Mouse (Mus musculus): Measurements from ENCODE around the gene Egfl7. TPM values are rescaled to one million over a fixed set of nuclear protein-coding genes. Genes with fewer than 3 reads are reported as not detected.

Egfl7 gene
- polyA plus RNA-seq, 1 experiment from 2014 or later: 75.7 TPM

DNA sequence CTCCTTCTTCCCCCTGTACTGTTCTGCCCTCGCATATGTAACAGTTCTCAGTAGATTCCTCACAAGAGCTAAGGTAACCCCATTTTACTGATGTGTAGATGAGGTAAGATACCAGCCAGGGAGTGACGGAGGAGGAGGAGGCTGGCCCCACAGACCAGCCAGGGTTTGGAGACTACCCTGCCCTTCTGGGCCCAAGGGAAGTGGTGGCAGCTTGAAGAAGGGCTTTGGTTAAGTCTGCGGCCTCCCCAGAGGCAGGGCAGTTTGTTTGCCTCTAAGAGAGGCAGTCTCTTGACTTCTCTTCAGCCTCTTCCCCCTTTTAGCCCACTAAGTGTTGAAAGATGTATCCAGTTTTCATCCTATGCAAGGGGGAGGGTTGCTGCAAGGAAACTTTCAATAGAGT is 26.8 kb downstream of the Egfl7 start:
- Histone ChIP-seq H3K4me3 (ENCODE audit: low read depth, low read length) (no peak overlapping the region), H3K4me2 (ENCODE audit: low read depth) (no peak overlapping the region), H3K27me3 (ENCODE audit: control insufficient read depth, insufficient read depth, low read length) (peaks cover 22% of the 10 kb centered on the region), H3K9ac (ENCODE audit: low read length) (no peak overlapping the region), H3K4me1 (ENCODE audit: control insufficient read depth, insufficient read depth, low read length) (peaks cover 7% of the 10 kb centered on the region; the same call in 1 of the 2 replicates), H3K9me3 (ENCODE audit: control insufficient read depth, low read length) (no peaks in the 10 kb centered on the region), H3K36me3 (ENCODE audit: control insufficient read depth, insufficient read depth, low read length) (no peaks in the 10 kb centered on the region), H3K27ac (ENCODE audit: low read depth, low read length) (no peak overlapping the region)
- no peak for DNase-seq (ENCODE audit: low spot score)
- WGBS: 80% methylated on average over 3 of the region's 3 CpGs
- ATAC-seq (ENCODE audit: insufficient read depth, low FRiP score, low TSS enrichment): no peak

DNA sequence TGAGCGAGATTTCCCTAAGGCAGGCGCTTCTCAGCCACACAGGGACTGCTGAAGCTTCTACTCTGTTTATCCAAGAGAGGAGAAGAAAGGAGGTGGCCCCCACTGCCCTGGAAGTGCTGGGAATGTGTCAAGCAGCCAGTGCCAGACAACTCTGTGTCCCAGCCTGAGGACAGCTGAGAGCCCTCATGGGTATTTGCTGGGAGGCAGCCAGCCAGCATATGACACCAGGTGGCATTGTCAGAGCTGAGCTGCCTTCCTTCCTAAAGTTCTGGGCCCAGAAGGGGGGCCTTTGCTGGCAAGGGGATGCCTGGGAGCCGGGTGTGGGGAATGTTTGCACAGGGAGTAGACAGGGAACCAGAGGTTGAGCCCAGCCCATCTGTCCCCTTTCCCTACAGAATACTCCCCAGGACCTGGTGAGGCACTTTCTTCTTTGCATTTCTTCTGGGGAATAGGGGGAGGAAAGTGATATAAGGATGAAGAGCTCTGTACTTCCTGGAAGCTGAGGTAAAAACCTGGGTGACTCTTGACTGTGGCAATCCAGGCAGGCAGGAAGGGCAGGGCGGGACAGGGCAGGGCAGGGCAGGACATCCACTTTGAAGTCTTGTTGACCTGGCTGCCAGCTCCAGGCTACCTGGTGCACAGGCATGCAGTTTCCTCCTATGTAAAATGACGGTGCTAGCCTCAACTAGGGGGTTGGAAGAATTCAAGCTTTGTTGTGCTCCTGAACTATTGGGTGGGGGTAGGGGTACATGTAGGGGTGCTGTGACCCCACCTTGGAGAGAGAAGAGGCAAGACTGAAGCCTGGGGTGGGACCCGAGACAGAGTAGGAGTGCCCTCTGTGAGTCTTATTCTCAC is 27.5 kb downstream of the Egfl7 start:
- peaks cover 22% of the 10 kb centered on the region for H3K27me3 ChIP-seq (ENCODE audit: control insufficient read depth, insufficient read depth, low read length)
- H3K9ac ChIP-seq (ENCODE audit: low read length): no peak overlapping the region
- no peak for DNase-seq (ENCODE audit: low spot score)

DNA sequence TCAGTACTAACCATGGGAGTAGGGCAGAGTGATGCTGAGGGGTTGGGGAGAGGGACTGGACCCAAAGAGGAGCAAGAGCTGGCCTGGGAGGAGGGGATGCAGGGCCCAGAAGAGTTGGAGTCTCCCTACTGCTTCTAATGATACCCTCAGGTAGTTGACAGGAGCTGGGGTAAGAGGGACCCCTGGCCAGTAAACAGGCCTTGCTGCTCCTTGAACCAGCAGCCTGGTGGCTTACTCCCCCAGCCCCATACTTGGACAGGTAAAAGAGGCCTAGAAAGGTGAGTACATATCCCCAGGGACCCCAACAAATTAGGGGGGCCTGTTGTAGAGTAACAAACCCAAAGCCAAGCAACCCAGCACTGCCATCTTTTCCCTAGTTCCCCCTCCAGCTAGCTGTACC is 29.0 kb downstream of the Egfl7 start:
- no peak overlapping the region for H3K27ac ChIP-seq (ENCODE audit: low read depth, low read length)
- H3K27me3 ChIP-seq (ENCODE audit: control insufficient read depth, insufficient read depth, low read length): peaks cover 9% of the 10 kb centered on the region; the same call in 1 of the 2 replicates
- peaks cover 3% of the 10 kb centered on the region; the same call in 1 of the 2 replicates for H3K4me1 ChIP-seq (ENCODE audit: control insufficient read depth, insufficient read depth, low read length)
- no peak overlapping the region for H3K4me3 ChIP-seq (ENCODE audit: low read depth, low read length)
- H3K4me2 ChIP-seq (ENCODE audit: low read depth): no peak overlapping the region
- H3K36me3 ChIP-seq (ENCODE audit: control insufficient read depth, insufficient read depth, low read length): no peaks in the 10 kb centered on the region
- DNase-seq (ENCODE audit: low spot score): no peak
- no peak for ATAC-seq (ENCODE audit: insufficient read depth, low FRiP score, low TSS enrichment)
- no peak overlapping the region for H3K9ac ChIP-seq (ENCODE audit: low read length)
- H3K9me3 ChIP-seq (ENCODE audit: control insufficient read depth, low read length): no peaks in the 10 kb centered on the region

More for the DNA sequence above, 27.5 kb downstream of the Egfl7 start:
- Histone ChIP-seq H3K4me1 (ENCODE audit: control insufficient read depth, insufficient read depth, low read length) (peaks cover 7% of the 10 kb centered on the region; the same call in 1 of the 2 replicates), H3K27ac (ENCODE audit: low read depth, low read length) (no peak overlapping the region), H3K9me3 (ENCODE audit: control insufficient read depth, low read length) (no peaks in the 10 kb centered on the region), H3K36me3 (ENCODE audit: control insufficient read depth, insufficient read depth, low read length) (no peaks in the 10 kb centered on the region), H3K4me3 (ENCODE audit: low read depth, low read length) (no peak overlapping the region), H3K4me2 (ENCODE audit: low read depth) (no peak overlapping the region)
- 57% methylated on average over 6 of the region's 6 CpGs for WGBS
- no peak for ATAC-seq (ENCODE audit: insufficient read depth, low FRiP score, low TSS enrichment)

DNA sequence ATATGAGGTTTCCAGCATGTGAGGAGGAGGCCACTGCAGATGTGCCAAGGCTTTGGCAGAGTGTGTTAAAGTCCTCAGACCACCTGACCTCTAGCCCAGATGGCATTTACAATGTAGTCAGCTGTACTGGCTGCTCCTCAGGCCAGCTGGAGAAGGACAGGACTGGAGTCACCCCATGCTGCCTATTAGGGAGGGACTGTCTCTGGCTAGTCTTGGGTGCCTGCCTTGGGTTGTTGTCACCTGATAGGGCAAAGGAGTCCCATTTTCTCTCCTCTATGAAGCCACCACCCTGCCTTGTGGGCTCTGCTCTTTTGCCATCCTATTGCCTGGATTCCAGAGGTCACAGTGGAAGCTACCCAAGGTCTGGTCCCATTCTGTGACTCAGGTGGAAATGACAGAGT is 29.4 kb downstream of the Egfl7 start:
- H3K27me3 ChIP-seq (ENCODE audit: control insufficient read depth, insufficient read depth, low read length): peaks cover 6% of the 10 kb centered on the region; the same call in 1 of the 2 replicates

DNA sequence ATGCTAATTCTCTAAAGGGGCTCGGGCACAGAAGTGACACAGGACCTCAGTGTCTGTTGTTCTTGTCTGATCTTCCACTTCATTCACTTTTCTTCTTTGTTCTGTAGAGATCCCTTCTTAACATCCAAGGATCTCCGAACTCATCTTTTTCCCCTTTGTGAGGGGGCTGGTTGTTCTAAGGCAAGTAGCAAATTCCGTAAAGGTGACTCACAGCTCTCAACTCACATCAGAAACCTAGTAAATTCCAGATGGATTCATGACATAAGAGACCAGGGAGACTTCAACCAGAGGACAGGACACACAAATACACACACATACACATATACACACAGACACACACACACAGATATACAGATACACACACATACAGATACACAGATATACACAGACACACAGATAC is 30.7 kb downstream of the Egfl7 start:
- Histone ChIP-seq H3K9ac (ENCODE audit: low read length) (no peak overlapping the region), H3K4me3 (ENCODE audit: low read depth, low read length) (no peak overlapping the region), H3K4me1 (ENCODE audit: control insufficient read depth, insufficient read depth, low read length) (no peaks in the 10 kb centered on the region), H3K27me3 (ENCODE audit: control insufficient read depth, insufficient read depth, low read length) (no peaks in the 10 kb centered on the region), H3K4me2 (ENCODE audit: low read depth) (no peak overlapping the region), H3K27ac (ENCODE audit: low read depth, low read length) (no peak overlapping the region), H3K9me3 (ENCODE audit: control insufficient read depth, low read length) (no peaks in the 10 kb centered on the region), H3K36me3 (ENCODE audit: control insufficient read depth, insufficient read depth, low read length) (no peaks in the 10 kb centered on the region)
- DNase-seq (ENCODE audit: low spot score) (no peak), ATAC-seq (ENCODE audit: insufficient read depth, low FRiP score, low TSS enrichment) (no peak)
- 76% methylated on average over 3 of the region's 3 CpGs for WGBS

More for the DNA sequence above, 29.4 kb downstream of the Egfl7 start:
- Histone ChIP-seq H3K4me3 (ENCODE audit: low read depth, low read length) (no peak overlapping the region), H3K4me1 (ENCODE audit: control insufficient read depth, insufficient read depth, low read length) (peaks cover 3% of the 10 kb centered on the region; the same call in 1 of the 2 replicates), H3K27ac (ENCODE audit: low read depth, low read length) (no peak overlapping the region), H3K36me3 (ENCODE audit: control insufficient read depth, insufficient read depth, low read length) (no peaks in the 10 kb centered on the region), H3K4me2 (ENCODE audit: low read depth) (no peak overlapping the region), H3K9ac (ENCODE audit: low read length) (no peak overlapping the region), H3K9me3 (ENCODE audit: control insufficient read depth, low read length) (no peaks in the 10 kb centered on the region)
- ATAC-seq (ENCODE audit: insufficient read depth, low FRiP score, low TSS enrichment) (no peak), DNase-seq (ENCODE audit: low spot score) (no peak)

DNA sequence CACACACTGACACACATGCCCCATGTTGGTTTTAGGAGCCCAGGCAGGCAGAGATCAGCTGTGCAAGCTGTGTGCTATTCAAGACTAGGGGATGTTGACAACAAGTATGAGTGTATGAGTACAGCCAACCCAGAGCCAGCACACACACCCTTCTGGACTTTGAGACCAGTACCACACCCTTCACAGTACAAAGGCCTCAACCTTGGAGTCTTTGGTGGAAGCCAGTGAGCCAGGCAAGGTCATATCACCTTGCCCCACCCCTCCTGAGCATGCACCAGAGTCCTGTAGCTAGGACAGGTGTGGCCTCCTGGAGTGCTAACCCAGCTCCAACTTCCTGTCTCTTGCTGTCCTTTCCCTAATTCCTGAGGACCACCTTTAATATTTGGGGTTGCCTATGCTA is 31.2 kb downstream of the Egfl7 start:
- Histone ChIP-seq H3K27ac (ENCODE audit: low read depth, low read length) (no peak overlapping the region), H3K9me3 (ENCODE audit: control insufficient read depth, low read length) (no peaks in the 10 kb centered on the region), H3K36me3 (ENCODE audit: control insufficient read depth, insufficient read depth, low read length) (no peaks in the 10 kb centered on the region), H3K4me3 (ENCODE audit: low read depth, low read length) (no peak overlapping the region), H3K4me2 (ENCODE audit: low read depth) (no peak overlapping the region), H3K4me1 (ENCODE audit: control insufficient read depth, insufficient read depth, low read length) (no peaks in the 10 kb centered on the region), H3K9ac (ENCODE audit: low read length) (no peak overlapping the region), H3K27me3 (ENCODE audit: control insufficient read depth, insufficient read depth, low read length) (no peaks in the 10 kb centered on the region)
- DNase-seq (ENCODE audit: low spot score) (no peak), ATAC-seq (ENCODE audit: insufficient read depth, low FRiP score, low TSS enrichment) (no peak)

DNA sequence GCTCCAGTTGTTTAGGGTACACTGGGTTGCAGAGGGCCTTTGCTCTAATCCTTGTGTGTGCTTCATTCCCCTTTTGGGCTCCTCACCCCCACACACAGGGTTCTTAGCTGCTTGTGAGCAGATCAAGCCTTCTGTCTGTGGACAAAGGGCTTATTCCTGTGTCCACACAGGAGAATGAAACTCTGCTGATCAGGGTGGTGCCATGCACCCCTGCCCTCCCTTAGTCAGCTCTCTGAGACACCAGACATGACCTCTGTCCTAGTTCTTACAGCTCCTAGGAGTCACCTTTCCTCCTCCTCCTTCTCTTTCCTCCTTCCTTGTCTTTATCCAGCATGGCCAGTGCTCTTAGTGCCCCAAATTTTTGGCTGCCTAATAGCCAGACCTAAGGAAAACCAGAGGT is 32.1 kb downstream of the Egfl7 start:
- Histone ChIP-seq H3K4me1 (ENCODE audit: control insufficient read depth, insufficient read depth, low read length) (no peaks in the 10 kb centered on the region), H3K27ac (ENCODE audit: low read depth, low read length) (no peak overlapping the region), H3K27me3 (ENCODE audit: control insufficient read depth, insufficient read depth, low read length) (no peaks in the 10 kb centered on the region), H3K4me2 (ENCODE audit: low read depth) (no peak overlapping the region), H3K9me3 (ENCODE audit: control insufficient read depth, low read length) (no peaks in the 10 kb centered on the region), H3K9ac (ENCODE audit: low read length) (no peak overlapping the region), H3K36me3 (ENCODE audit: control insufficient read depth, insufficient read depth, low read length) (no peaks in the 10 kb centered on the region), H3K4me3 (ENCODE audit: low read depth, low read length) (no peak overlapping the region)
- DNase-seq (ENCODE audit: low spot score): no peak
- ATAC-seq (ENCODE audit: insufficient read depth, low FRiP score, low TSS enrichment): no peak

DNA sequence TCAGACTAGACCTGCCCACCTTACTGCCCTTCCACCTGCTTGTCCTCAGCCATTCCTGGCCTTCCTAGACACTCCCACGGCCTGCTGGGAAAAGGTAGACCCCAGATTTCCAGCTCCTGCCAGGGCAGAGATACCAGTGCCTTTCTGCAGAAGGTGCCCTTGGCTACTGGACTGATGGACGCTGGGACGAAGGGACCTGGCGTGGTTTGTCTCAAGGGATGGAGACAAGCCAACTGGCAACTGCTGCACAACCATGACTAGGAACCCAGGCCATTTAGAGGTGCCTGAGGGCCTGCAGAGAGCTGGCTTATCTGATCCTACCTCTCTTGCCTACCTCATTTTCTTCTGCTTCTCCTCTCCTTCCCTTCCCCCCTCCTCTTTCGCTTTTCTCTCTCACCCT is 35.1 kb downstream of the Egfl7 start:
- 80% methylated on average over 5 of the region's 5 CpGs for WGBS
- no peak overlapping the region for H3K4me3 ChIP-seq (ENCODE audit: low read depth, low read length)
- ATAC-seq (ENCODE audit: insufficient read depth, low FRiP score, low TSS enrichment): no peak

DNA sequence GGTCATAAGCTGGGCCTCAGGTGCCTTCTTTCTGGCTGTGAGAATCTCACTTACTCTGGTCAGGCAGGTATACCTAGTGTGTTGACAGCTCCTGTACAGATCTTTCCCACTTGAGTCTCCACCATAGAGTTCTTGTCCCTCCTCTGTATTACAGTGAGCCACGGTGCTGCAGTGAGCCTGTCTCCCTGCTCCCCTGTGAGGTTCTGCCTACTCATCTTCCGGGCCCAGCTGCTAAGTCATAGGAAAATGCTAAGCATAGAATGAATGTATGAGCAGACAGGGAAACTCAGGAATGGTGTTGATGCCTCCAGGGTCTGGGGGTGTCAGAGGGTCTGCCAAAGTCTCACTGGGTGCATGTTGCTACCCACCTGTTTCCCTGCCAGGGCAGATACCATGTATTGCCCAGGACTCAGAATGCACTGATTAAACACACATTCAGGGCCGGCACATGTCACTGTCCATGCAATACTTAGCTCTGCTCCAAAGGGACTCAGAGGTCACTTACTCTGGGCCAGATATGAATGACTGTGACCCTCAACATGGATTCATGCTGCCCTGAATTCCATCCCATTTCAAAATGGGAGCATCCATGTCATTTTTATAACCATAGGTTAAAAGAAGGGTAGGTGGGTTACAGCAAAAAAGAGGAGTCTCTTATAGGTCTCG is 35.8 kb downstream of the Egfl7 start:
- Histone ChIP-seq H3K9me3 (ENCODE audit: control insufficient read depth, low read length) (no peaks in the 10 kb centered on the region), H3K4me3 (ENCODE audit: low read depth, low read length) (no peak overlapping the region), H3K4me2 (ENCODE audit: low read depth) (no peak overlapping the region), H3K27ac (ENCODE audit: low read depth, low read length) (no peak overlapping the region), H3K9ac (ENCODE audit: low read length) (no peak overlapping the region), H3K27me3 (ENCODE audit: control insufficient read depth, insufficient read depth, low read length) (no peaks in the 10 kb centered on the region), H3K36me3 (ENCODE audit: control insufficient read depth, insufficient read depth, low read length) (no peaks in the 10 kb centered on the region), H3K4me1 (ENCODE audit: control insufficient read depth, insufficient read depth, low read length) (no peaks in the 10 kb centered on the region)
- DNase-seq (ENCODE audit: low spot score) (no peak), ATAC-seq (ENCODE audit: insufficient read depth, low FRiP score, low TSS enrichment) (no peak)
- 83% methylated on average over 4 of the region's 4 CpGs for WGBS

More for the DNA sequence above, 35.1 kb downstream of the Egfl7 start:
- no peak overlapping the region for H3K4me2 ChIP-seq (ENCODE audit: low read depth)
- H3K27me3 ChIP-seq (ENCODE audit: control insufficient read depth, insufficient read depth, low read length): no peaks in the 10 kb centered on the region
- no peaks in the 10 kb centered on the region for H3K4me1 ChIP-seq (ENCODE audit: control insufficient read depth, insufficient read depth, low read length)
- no peak for DNase-seq (ENCODE audit: low spot score)
- no peak overlapping the region for H3K27ac ChIP-seq (ENCODE audit: low read depth, low read length)
- H3K36me3 ChIP-seq (ENCODE audit: control insufficient read depth, insufficient read depth, low read length): no peaks in the 10 kb centered on the region
- no peaks in the 10 kb centered on the region for H3K9me3 ChIP-seq (ENCODE audit: control insufficient read depth, low read length)
- H3K9ac ChIP-seq (ENCODE audit: low read length): no peak overlapping the region
